Mouse (Mus musculus) liver, embryonic 14.5 days (tissue): ENCODE data around the gene Gm15557.

Source experiments
- CTCF ChIP-seq: IDR thresholded peaks from 2 replicates; pipeline ENCODE4 v1.5.1; 2016; ENCODE audit warnings: antibody characterized with exemption, low read depth, control low read depth
- EP300 ChIP-seq: IDR thresholded peaks from 2 replicates; pipeline ENCODE4 v1.6.1; 2016; ENCODE audit warnings: antibody characterized with exemption, low read depth

DNA sequence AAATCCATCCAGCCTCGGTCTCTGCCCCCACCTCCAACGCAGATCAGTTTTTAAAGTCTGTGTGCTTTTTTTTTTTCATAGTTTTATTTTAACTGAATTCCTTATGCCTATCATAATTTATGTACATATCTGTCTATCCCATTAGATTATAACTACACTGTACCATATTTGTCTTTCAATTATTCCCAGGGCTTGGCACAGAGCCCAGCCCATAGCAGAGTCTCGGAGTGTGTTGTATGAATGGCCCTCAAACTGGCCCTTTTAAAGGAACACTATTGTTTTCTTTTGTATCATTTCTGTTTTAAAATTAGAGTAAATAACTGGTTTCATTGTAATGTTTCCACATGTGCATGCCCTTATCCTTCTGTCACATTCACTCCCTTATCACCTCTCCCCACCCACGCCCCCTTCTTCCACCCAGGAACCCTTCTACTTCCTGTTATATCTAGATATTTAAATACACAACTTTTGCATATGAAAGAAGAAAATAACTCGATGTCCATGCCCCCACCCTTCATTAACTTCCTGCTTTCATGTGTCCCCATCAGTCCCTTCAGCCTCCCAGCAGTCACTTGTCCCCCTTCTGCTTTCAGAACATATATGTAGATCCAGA lies 7.0 kb downstream of the Gm15557 start:
- TF ChIP-seq CTCF = no peak
- TF ChIP-seq EP300 = peak; percentile 56
